Mouse (Mus musculus): ENCODE measurements at regions not wholly inside any gene's neighbourhood (a gene's known extent, or its start where the extent isn't known, plus 50 kb on each side); places are given as distances from the start of the nearest gene placed in this dataset.

GRCm38 (mm10) chr2:166274016-166274346, 118.5 kb upstream of the Sulf2 start:
- no peak for DNase-seq (ENCODE audit: low read depth, low spot score)

- DNase-seq (ENCODE audit: low read depth, low spot score), result peak; percentile 80
Measured at GRCm38 (mm10) chr2:166273312-166274015, 118.0 kb upstream of the Sulf2 start.

DNA sequence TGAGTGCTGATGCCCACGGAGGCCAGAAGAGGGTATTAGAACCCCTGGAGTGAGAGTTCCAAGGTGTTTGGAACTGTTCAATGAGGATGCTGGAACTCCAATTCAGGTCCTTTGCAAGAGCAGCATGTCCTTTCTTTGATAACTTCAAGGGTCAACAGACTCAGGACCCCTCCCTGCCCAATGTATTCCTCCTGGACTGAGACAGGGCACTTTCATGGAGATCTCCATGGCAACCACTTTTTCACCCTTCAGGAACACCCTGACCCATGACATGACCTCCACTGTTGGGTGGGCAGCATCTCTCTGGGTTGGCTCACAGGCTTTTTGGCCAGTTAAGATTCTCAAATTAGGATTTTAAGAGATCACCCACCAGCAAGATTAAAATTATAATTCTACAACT, 117.4 kb upstream of the Sulf2 start:
- DNase-seq (ENCODE audit: low read depth, low spot score), result no peak

GRCm38 (mm10) chr2:166272190-166272543, 116.7 kb upstream of the Sulf2 start:
- no peak for DNase-seq (ENCODE audit: low read depth, low spot score)

GRCm38 (mm10) chr2:166271373-166272189, 116.1 kb upstream of the Sulf2 start:
- no peak for DNase-seq (ENCODE audit: low read depth, low spot score)

- no peak for DNase-seq (ENCODE audit: low read depth, low spot score)
Measured at GRCm38 (mm10) chr2:166270007-166270406, 114.5 kb upstream of the Sulf2 start.

GRCm38 (mm10) chr2:166266915-166267314, 111.5 kb upstream of the Sulf2 start:
- no peak for DNase-seq (ENCODE audit: low read depth, low spot score)

DNA sequence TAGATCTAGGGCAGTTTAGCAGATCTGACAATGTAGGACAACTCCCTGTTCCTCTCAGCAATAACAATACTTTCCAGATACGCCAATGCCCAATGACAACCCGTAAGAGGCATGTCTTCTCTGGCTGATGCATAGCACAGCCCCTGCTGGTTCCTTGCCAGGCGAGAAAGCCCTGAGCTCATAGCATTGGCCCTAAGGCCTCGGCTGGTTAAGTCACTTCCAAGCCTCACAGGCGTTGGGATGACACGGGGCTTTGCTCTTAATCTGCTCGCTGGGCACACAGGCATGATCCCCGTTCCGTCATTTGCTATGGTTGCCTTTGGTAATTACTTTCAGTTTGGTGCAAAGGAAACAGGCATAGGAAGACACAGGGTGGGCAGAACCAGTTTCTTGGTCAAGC, 111.0 kb upstream of the Sulf2 start:
- no peak for DNase-seq (ENCODE audit: low read depth, low spot score)

DNA sequence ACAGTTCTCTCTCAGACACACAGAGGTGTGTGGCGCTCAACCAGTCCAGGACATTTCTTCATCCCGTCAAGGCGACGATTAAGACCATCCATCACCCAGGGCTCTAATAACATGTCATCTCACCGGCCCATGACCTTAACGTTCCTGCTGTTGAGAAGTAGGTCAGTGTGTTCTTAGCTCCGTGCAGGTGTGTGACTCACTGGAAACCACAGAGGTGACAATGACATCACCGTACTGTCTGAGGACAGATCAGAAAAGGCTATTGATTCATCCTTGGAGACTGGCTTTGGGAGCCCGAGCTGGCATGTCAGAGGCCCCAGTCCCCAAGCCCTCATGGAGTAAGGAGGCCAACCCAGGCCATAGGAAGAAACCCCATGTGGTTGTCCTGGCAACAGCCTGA, 109.3 kb upstream of the Sulf2 start:
- no peak for DNase-seq (ENCODE audit: low read depth, low spot score)

DNA sequence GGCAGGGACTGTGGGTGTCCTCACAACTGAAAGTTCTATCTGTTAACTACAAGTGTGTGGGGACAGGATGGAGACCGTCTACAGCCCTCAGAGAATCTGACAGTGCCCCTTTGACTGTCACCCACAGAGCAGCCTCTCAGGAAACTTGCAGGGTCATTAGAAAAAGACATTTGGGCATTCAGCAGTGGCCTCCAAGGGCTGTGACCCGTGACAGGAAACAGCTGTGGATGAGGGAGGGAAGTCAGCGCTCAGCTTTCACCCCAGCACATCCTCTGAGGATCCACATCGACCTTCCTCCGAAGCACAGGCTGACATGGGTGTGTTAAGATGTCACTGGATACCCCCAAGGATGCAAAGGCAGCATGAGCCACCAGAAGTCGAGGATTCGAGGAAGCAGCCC, 106.3 kb upstream of the Sulf2 start:
- no peak for DNase-seq (ENCODE audit: low read depth, low spot score)

DNA sequence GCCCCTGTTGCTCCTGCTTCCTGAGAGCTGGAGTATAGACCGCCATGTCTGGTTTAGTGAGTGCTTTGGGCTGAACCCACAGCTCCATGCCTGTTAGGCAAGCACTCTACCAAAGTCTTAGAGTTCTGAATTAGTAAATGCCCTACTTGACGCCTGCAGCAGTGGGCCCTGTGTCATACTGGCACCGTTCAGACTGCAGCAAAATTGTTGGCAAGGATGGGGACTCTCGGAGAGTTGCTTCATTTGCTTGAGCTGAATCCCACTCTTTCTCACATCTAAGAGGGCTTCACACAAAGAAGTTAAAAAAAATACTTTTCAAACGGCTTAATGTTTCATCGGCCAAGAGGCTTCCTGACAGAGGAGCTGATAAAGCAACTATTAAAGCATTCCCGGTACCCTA, 105.6 kb upstream of the Sulf2 start:
- no peak for DNase-seq (ENCODE audit: low read depth, low spot score)

DNA sequence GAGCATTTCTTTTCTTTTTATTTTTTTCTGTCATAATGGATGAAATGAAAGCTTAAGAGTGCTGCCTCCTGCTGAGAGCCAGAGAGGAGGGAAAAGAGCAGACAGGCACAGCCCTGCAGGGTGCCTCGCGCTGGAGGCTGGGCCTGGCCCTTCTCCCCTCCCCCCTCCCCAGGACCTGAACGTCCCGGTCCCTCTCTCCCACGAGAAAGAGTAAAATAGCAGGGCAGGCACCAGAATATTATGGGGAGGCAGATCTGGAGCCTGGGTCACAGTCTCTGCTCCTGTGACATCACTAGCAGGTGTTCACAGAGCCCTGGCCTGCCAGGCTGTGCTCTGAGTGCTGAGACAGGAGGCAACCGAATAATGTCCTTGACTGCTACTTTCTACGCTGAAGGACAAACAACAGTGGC, 103.3 kb upstream of the Sulf2 start:
- no peak for DNase-seq (ENCODE audit: low read depth, low spot score)

- DNase-seq (ENCODE audit: low read depth, low spot score), result no peak
Measured at GRCm38 (mm10) chr2:166257666-166258065, 102.2 kb upstream of the Sulf2 start.

GRCm38 (mm10) chr2:166256193-166256592, 100.7 kb upstream of the Sulf2 start:
- DNase-seq (ENCODE audit: low read depth, low spot score), result no peak

DNA sequence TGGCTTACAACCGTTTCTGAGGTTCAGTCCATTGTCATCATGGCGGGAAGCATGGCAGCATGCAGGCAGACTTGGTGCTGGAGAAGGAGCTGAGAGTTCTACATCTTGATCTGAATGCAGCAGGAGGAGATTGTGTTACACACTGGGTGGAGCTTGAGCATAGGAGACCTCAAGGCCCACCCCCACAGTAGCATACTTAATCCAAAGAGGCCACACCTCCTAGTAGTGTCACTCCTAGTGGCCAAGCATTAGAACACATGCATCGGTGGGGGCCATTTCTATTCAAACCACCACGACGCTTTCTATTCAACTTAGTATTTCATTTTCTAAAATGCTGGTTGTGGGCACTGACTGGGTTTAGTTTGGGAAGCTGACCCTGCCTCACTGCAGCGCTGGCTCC, 99.1 kb upstream of the Sulf2 start:
- DNase-seq (ENCODE audit: low read depth, low spot score), result no peak

- no peak for DNase-seq (ENCODE audit: low read depth, low spot score)
Measured at GRCm38 (mm10) chr2:166252107-166252506, 96.6 kb upstream of the Sulf2 start.

- no peak for DNase-seq (ENCODE audit: low read depth, low spot score)
Measured at GRCm38 (mm10) chr2:166251421-166251820, 96.0 kb upstream of the Sulf2 start.

- no peak for DNase-seq (ENCODE audit: low read depth, low spot score)
Measured at GRCm38 (mm10) chr2:166250571-166250970, 95.1 kb upstream of the Sulf2 start.

DNA sequence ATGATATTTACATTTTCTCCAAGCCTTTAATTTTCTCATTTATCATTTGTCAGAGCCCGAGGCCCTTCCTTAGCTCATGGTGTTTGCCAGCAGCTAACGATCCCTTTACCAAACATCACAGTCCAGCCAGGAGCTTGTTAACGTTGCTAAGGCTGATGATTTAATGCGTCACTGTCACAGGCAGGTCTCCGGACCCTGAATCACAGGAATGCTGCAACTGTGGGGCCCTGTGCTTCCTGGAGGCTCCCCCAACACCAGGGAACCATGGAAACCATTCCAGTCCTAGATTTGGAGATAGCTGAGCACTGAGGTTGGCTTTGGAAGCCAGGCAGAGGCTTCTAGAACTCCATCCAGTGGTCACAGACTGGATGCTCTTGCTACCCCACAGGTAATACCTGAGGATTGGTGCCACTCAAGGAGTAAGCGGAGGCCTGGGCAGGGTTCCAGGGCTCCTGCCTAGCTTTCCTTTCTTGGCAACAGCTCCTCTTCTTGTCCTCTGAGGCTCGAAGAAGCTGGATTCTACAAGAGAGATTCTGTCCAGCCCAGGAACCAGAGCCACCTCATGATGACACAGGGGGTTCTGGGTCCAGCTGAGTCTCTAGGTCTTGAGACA, 94.0 kb upstream of the Sulf2 start:
- DNase-seq (ENCODE audit: low read depth, low spot score), result peak; percentile 64

- no peak for DNase-seq (ENCODE audit: low read depth, low spot score)
Measured at GRCm38 (mm10) chr2:166246401-166247189, 91.1 kb upstream of the Sulf2 start.

DNA sequence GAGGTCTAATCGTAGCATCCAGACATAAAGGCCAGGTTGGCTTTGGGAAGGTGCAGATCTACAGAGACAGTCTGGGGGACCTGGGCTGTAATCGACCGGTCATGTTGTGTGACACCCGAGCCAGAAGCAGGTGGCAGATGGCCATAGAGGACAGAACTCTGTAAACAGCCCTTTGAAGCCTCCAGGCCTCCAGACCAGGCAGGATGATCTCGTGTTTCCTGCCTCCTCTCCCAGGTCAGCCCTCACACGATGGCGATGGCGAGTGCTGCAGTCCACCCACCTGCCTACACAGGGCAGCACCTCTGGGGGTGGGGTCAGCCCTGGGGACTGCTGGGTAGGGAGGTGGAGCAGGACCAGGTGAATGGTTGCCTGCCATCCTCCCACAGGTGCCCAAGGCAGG, 89.8 kb upstream of the Sulf2 start:
- no peak for DNase-seq (ENCODE audit: low read depth, low spot score)
